Mouse (Mus musculus) yolk sac, embryonic 10.5 days (tissue): Measurements from ENCODE around the gene Gm10577.

Source experiments
- DNase-seq: peaks from one replicate; pipeline ENCODE4 v3.0.0-alpha.2; 2017; ENCODE audit warnings: low spot score

Gene Gm10577

GRCm38 (mm10) chr4:100995617-100996016, 24.9 kb downstream of the Gm10577 start:
- no peak for DNase-seq

- DNase-seq = peak; percentile 21
Measured at GRCm38 (mm10) chr4:100994442-100995255, 25.8 kb downstream of the Gm10577 start.

GRCm38 (mm10) chr4:100992086-100992485, 28.4 kb downstream of the Gm10577 start:
- DNase-seq = no peak

GRCm38 (mm10) chr4:100990996-100991395, 29.5 kb downstream of the Gm10577 start:
- DNase-seq = no peak

GRCm38 (mm10) chr4:100988231-100988799, 32.2 kb downstream of the Gm10577 start:
- DNase-seq = no peak

- no peak for DNase-seq
Measured at GRCm38 (mm10) chr4:100987187-100987586, 33.3 kb downstream of the Gm10577 start.

GRCm38 (mm10) chr4:100977522-100977921, 43.0 kb downstream of the Gm10577 start:
- DNase-seq = no peak

- no peak for DNase-seq
Measured at GRCm38 (mm10) chr4:100974455-100975035, 46.0 kb downstream of the Gm10577 start.

GRCm38 (mm10) chr4:100973641-100974454, 46.6 kb downstream of the Gm10577 start:
- DNase-seq = no peak
